Mouse (Mus musculus) limb, embryonic 14.5 days (tissue): ENCODE measurements around the gene Tnxb. TPM values are rescaled to one million over a fixed set of nuclear protein-coding genes. Genes with fewer than 3 reads are reported as not detected.

Experiments used
- ATAC-seq: fragments of 200-750 bp; cut with Nextera tagmentation; 2 replicates; pipeline ENCODE4 v1.8.0; 2017; ENCODE audit warnings: low read depth, moderate number of reproducible peaks, moderate TSS enrichment; ENCODE audit not compliant: low FRiP score
- DNase-seq: peaks from one replicate; pipeline ENCODE4 v3.0.0-alpha.2; 2015; ENCODE audit warnings: low spot score
- H3K27ac ChIP-seq: fragments of 300-500 bp; sonication (generic); replicated peaks from 2 replicates; pipeline ENCODE4 v1.5.1; 2014; ENCODE audit warnings: low read depth, mild to moderate bottlenecking, low read length, moderate library complexity, mixed read lengths
- H3K27me3 ChIP-seq: fragments of 300-500 bp; sonication (generic); 2 replicates; pipeline ENCODE4 v1.6.1; 2014; ENCODE audit warnings: low read length, mixed read lengths; ENCODE audit not compliant: control insufficient read depth, insufficient read depth
- H3K36me3 ChIP-seq: fragments of 300-500 bp; sonication (generic); 2 replicates; pipeline ENCODE4 v1.6.1; 2014; ENCODE audit warnings: mild to moderate bottlenecking, low read length, moderate library complexity, mixed read lengths; ENCODE audit not compliant: control insufficient read depth, insufficient read depth
- H3K4me1 ChIP-seq: fragments of 300-500 bp; sonication (generic); 2 replicates; pipeline ENCODE4 v1.6.1; 2014; ENCODE audit warnings: antibody characterized with exemption, low read length, mixed read lengths; ENCODE audit not compliant: control insufficient read depth, insufficient read depth
- H3K4me2 ChIP-seq: fragments of 300-500 bp; sonication (generic); replicated peaks from 2 replicates; pipeline ENCODE4 v1.6.1; 2014; ENCODE audit warnings: low read depth, mild to moderate bottlenecking, low read length, moderate library complexity; ENCODE audit not compliant: severe bottlenecking
- H3K4me3 ChIP-seq: fragments of 300-500 bp; sonication (generic); replicated peaks from 2 replicates; pipeline ENCODE4 v1.5.1; 2014; ENCODE audit warnings: low read length
- H3K9ac ChIP-seq: fragments of 300-500 bp; sonication (generic); 2 replicates; pipeline ENCODE4 v1.6.1; 2014; ENCODE audit warnings: mild to moderate bottlenecking, low read depth, low read length, moderate library complexity; ENCODE audit not compliant: severe bottlenecking
- H3K9me3 ChIP-seq: fragments of 300-500 bp; sonication (generic); 2 replicates; pipeline ENCODE4 v1.6.1; 2016; ENCODE audit warnings: low read length; ENCODE audit not compliant: control insufficient read depth
- POLR2A ChIP-seq: fragments of 200-500 bp; IDR thresholded peaks from 2 replicates; pipeline ENCODE4 v1.8.0; 2012; ENCODE audit warnings: inconsistent platforms, mild to moderate bottlenecking, moderate library complexity, borderline replicate concordance; ENCODE audit not compliant: insufficient read depth, insufficient read length; ENCODE audit errors: extremely low read depth
- WGBS: fragments of 180-500 bp; shearing (Covaris S2); extraction: QIAGEN DNeasy Blood & Tissue Kit; methylation state at CpG from one replicate; pipeline ENCODE4 v1.1.7; 2014; 5-methylcytosine and 5-hydroxymethylcytosine counted together
- polyA plus RNA-seq, 2 experiments: library from polyadenylated mRNA; depleted of rRNA in 1 of 2; stranded (reverse) in 1 of 2; unstranded in 1 of 2; fragments of >200 nt; fragmentation: Nextera tagmentation in 1 of 2; extraction: Ambion mirVana in 1 of 2; gene quantifications; 2 replicates each; pipeline versions ENCODE4 v1.2.1 to v1.2.3; 2012 to 2014

Tnxb gene
- polyA plus RNA-seq, 2 experiments = 2.0 to 4.5 TPM

DNA sequence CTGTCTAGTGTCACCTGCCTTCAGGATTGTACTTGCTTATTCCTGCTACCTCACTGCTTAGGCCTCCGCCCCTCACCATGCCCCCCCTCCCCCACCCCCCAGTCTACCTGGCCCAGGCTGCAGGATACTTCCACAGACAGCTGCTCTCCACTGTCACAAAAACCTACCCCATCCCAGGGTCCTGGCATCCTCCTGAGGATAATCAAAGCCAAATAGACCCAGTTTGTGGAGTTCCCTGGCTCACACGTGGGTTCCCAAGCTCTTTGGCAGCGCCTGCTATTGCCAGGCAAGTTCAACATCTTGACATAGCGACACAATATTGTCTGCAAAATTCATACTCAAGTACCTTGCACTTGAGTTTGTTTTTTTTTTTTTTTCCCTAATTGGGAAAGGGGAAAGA lies 10.3 kb downstream of the Tnxb start:
- Histone ChIP-seq H3K27me3 (peaks cover 15% of the 10 kb centered on the region; the same call in 1 of the 2 replicates), H3K4me1 (peaks cover 6% of the 10 kb centered on the region; the same call in 1 of the 2 replicates), H3K9ac (no peak overlapping the region), H3K27ac (no peak overlapping the region), H3K9me3 (no peaks in the 10 kb centered on the region), H3K4me3 (no peak overlapping the region), H3K36me3 (no peaks in the 10 kb centered on the region), H3K4me2 (no peak overlapping the region)
- TF ChIP-seq POLR2A = no peak
- ATAC-seq (no peak), DNase-seq (no peak)
- WGBS = 80% methylated on average over 4 of the region's 4 CpGs

DNA sequence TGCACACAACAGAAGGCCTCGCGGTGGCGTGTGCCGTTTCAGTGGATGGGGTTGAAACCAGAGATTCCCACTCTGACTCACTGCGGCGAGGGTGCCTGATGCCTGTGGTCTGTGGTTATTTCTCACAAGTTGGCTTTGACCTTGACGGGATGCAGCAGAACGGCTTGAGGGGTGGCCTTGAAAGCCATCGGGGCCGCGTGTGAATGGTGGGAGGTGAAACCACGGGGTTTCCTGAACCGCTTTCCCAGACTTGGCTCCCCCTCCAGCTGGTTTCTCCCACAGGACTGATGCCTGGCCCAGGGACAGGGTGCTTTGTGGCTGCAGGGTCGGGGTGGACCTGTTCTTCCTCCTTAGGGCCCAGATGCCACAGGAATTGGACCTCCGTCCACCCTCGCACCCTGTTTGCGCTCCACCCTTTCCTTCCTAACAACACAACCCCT lies 10.8 kb downstream of the Tnxb start:
- Histone ChIP-seq H3K27me3 (peaks cover 15% of the 10 kb centered on the region; the same call in 1 of the 2 replicates), H3K9me3 (no peaks in the 10 kb centered on the region), H3K27ac (no peak overlapping the region), H3K36me3 (no peaks in the 10 kb centered on the region), H3K4me3 (no peak overlapping the region), H3K9ac (no peak overlapping the region), H3K4me2 (no peak overlapping the region), H3K4me1 (peaks cover 6% of the 10 kb centered on the region; the same call in 1 of the 2 replicates)
- DNase-seq (peak; percentile 31), ATAC-seq (no peak)
- TF ChIP-seq POLR2A = no peak
- WGBS = 72% methylated on average over 17 of the region's 17 CpGs

DNA sequence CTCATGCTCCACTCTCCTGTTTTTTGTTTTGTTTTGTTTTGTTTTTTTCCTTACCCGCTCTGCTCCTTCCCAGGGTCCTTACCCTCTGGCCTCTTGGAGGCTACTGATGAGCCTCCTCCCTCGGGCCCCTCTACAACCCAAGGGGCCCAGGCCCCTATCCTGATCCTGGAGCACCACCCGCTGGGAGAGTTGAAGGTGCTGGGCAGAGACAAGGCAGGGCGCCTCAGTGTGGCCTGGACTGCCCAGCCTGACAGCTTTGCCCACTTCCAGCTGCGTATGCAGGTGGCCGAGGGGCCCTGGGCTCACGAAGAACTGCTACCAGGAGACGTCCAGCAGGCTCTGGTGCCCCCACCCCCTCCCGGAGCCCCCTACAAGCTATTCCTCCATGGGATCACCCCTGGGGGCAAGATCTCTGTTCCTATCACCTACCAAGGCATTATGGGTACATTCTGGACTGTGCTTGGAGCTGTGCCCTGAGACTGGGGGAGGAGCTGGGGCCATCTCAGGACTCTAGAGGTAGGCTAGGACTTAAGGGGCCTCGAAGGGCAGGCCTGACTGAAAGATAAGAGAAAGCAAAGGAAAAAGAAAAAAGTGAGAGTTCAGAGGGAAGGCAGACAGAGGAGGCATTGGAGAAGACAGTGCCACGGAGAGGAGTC lies 11.7 kb downstream of the Tnxb start:
- Histone ChIP-seq H3K36me3 (no peaks in the 10 kb centered on the region), H3K27me3 (peaks cover 15% of the 10 kb centered on the region; the same call in 1 of the 2 replicates), H3K9me3 (no peaks in the 10 kb centered on the region), H3K4me2 (no peak overlapping the region), H3K4me3 (no peak overlapping the region), H3K27ac (no peak overlapping the region), H3K9ac (no peak overlapping the region), H3K4me1 (peaks cover 6% of the 10 kb centered on the region; the same call in 1 of the 2 replicates)
- TF ChIP-seq POLR2A = no peak
- 63% methylated on average over 11 of the region's 11 CpGs for WGBS
- no peak for ATAC-seq
- no peak for DNase-seq

DNA sequence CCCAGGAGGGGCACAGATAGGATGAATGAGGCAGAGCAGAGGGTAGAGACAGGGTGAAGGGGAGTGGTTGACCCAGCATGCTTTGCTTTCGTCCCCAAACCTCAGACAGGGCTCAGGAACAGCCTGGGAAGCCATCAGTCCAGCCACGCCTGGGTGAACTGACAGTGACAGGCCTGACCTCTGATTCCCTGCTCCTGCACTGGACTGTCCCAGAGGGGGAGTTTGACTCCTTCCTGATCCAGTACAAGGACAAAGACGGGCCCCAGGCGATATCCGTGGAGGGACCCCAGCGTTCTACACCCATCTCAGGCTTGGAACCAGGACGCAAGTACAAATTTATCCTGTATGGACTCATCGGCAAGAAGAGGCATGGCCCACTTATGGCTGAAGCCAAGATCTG lies 12.8 kb downstream of the Tnxb start:
- Histone ChIP-seq H3K27me3 (peaks cover 15% of the 10 kb centered on the region; the same call in 1 of the 2 replicates), H3K9me3 (no peaks in the 10 kb centered on the region), H3K4me2 (no peak overlapping the region), H3K4me3 (no peak overlapping the region), H3K36me3 (no peaks in the 10 kb centered on the region), H3K9ac (no peak overlapping the region), H3K27ac (no peak overlapping the region), H3K4me1 (peaks cover 6% of the 10 kb centered on the region; the same call in 1 of the 2 replicates)
- 81% methylated on average over 8 of the region's 8 CpGs for WGBS
- DNase-seq (no peak), ATAC-seq (no peak)
- TF ChIP-seq POLR2A = no peak

DNA sequence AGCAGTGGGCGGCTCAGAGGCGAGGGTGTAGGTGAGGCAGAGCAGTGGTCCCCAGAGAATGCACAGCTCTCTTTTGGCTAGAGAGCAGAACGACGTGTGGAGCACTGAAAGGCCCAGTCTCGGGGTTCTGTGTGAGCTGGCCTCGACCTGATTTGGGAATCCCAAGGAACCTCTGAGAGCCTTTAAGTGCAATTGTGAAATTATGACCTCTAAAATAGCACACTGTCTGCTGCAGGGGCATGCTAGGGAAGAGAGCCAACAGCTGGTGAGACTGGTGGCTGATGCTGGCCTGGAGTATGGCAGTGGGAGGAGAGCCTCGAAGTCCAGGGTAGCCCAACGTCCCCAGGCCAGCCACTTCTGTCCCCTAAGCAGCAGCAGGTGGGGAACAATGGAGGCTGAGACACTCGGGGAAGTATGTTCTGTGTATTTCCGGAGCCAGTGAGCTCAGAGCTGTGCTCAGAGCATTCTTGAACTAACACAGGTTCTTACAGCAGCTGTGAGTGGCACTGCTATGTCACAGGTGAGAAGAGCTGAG lies 13.4 kb downstream of the Tnxb start:
- H3K27ac ChIP-seq = 0 out of 2 replicates have a peak overlapping the region, but pooled peaks have one; percentile 4
- H3K36me3 ChIP-seq = no peaks in the 10 kb centered on the region
- 57% methylated on average over 10 of the region's 10 CpGs for WGBS
- no peak overlapping the region for H3K9ac ChIP-seq
- no peak overlapping the region for H3K4me2 ChIP-seq
- H3K4me3 ChIP-seq = no peak overlapping the region
- H3K9me3 ChIP-seq = no peaks in the 10 kb centered on the region
- ATAC-seq = no peak
- no peak for DNase-seq
- no peak for TF ChIP-seq POLR2A
- H3K4me1 ChIP-seq = peaks cover 6% of the 10 kb centered on the region; the same call in 1 of the 2 replicates
- H3K27me3 ChIP-seq = peaks cover 10% of the 10 kb centered on the region; the same call in 1 of the 2 replicates
